Mouse (Mus musculus): ENCODE data around the gene Mc1r.

Gene Mc1r

GRCm38 (mm10) chr8:123406786-123407185 is at the start of gene Mc1r:
Mc1r (plus strand) TSS chr8:123407107.
- DNase-seq (ENCODE audit: low spot score in 2 of 2), result peak in 1 of 2 experiments; percentile 62

- peak; percentile 40 to 77 for DNase-seq (ENCODE audit: low spot score in 2 of 2)
These were observed 45.7 kb upstream of the Mc1r start for GRCm38 (mm10) chr8:123361082-123361739.

- DNase-seq (ENCODE audit: low spot score in 2 of 2), result peak; percentile 95 to 97
These were observed 33.3 kb upstream of the Mc1r start, which contains the start of gene Tcf25 for GRCm38 (mm10) chr8:123373403-123374238. Tcf25 (plus strand) TSS chr8:123373753.

- peak; percentile 87 to 92 for DNase-seq (ENCODE audit: low spot score in 2 of 2)
These were observed 32.7 kb upstream of the Mc1r start for GRCm38 (mm10) chr8:123374239-123374578.

GRCm38 (mm10) chr8:123375701-123376100 is 31.2 kb upstream of the Mc1r start:
- DNase-seq (ENCODE audit: low spot score in 2 of 2), result no peak

GRCm38 (mm10) chr8:123376106-123376505 is 30.8 kb upstream of the Mc1r start:
- no peak for DNase-seq (ENCODE audit: low spot score in 2 of 2)

GRCm38 (mm10) chr8:123381711-123382110 is 25.2 kb upstream of the Mc1r start:
- DNase-seq (ENCODE audit: low spot score in 2 of 2), result no peak

- DNase-seq (ENCODE audit: low spot score in 2 of 2), result no peak
These were observed 24.4 kb upstream of the Mc1r start for GRCm38 (mm10) chr8:123382516-123382915.

GRCm38 (mm10) chr8:123384883-123385540 is 21.9 kb upstream of the Mc1r start:
- DNase-seq (ENCODE audit: low spot score in 2 of 2), result no peak

GRCm38 (mm10) chr8:123387041-123387440 is 19.9 kb upstream of the Mc1r start:
- DNase-seq (ENCODE audit: low spot score in 2 of 2), result no peak

- DNase-seq (ENCODE audit: low spot score in 2 of 2), result no peak
These were observed 19.1 kb upstream of the Mc1r start for GRCm38 (mm10) chr8:123387801-123388200.

GRCm38 (mm10) chr8:123389026-123389425 is 17.9 kb upstream of the Mc1r start:
- DNase-seq (ENCODE audit: low spot score in 2 of 2), result no peak

- DNase-seq (ENCODE audit: low spot score in 2 of 2), result no peak
These were observed 8.6 kb upstream of the Mc1r start for GRCm38 (mm10) chr8:123398308-123398707.

- no peak for DNase-seq (ENCODE audit: low spot score in 2 of 2)
These were observed 5.0 kb upstream of the Mc1r start for GRCm38 (mm10) chr8:123401936-123402335.

GRCm38 (mm10) chr8:123402730-123403326 is 4.1 kb upstream of the Mc1r start:
- no peak for DNase-seq (ENCODE audit: low spot score in 2 of 2)

- no peak for DNase-seq (ENCODE audit: low spot score in 2 of 2)
These were observed 2.4 kb upstream of the Mc1r start for GRCm38 (mm10) chr8:123404521-123404920.

- no peak for DNase-seq (ENCODE audit: low spot score in 2 of 2)
These were observed 705 bp downstream of the Mc1r start for GRCm38 (mm10) chr8:123407612-123408011.

- no peak for DNase-seq (ENCODE audit: low spot score in 2 of 2)
These were observed 2.0 kb downstream of the Mc1r start for GRCm38 (mm10) chr8:123408586-123409544.

- no peak for DNase-seq (ENCODE audit: low spot score in 2 of 2)
These were observed 3.2 kb downstream of the Mc1r start for GRCm38 (mm10) chr8:123410049-123410587.

- DNase-seq (ENCODE audit: low spot score in 2 of 2), result no peak
These were observed 3.9 kb downstream of the Mc1r start for GRCm38 (mm10) chr8:123410788-123411187.

GRCm38 (mm10) chr8:123411246-123411645 is 4.3 kb downstream of the Mc1r start, which contains the start of gene Tubb3:
Tubb3 (plus strand) TSS chr8:123411424.
- peak; percentile 87 to 88 for DNase-seq (ENCODE audit: low spot score in 2 of 2)

Data from frontal cortex, postnatal 10 days (tissue).